9 mouse cellular contexts compared by ENCODE assay signal in genomic region chr7:139969348-139970130, GRCm38 (mm10). TPM values are rescaled to one million over a fixed set of nuclear protein-coding genes. Genes with fewer than 3 reads are reported as not detected.
DNase-seq lines count a peak whose midpoint lies in the region.
"Had no signal": no experiment of that assay in that cellular context is flagged by ENCODE, and none has a peak within 500 bp of the region (broad histone marks: within the 10 kb centered on the region; RNA-seq: fewer than 3 reads in every experiment).

No protein-coding gene starts in this region.

- H3K27ac ChIP-seq in macrophage: peak overlapping the region; percentile 99
- H3K27ac ChIP-seq: limb, embryonic 12.5 days had no signal

- WGBS in macrophage (ENCODE audit: missing documents): 47% methylated on average over 5 of the region's 10 CpGs

- no peak overlapping the region for H3K4me3 ChIP-seq in macrophage (ENCODE audit: inconsistent target)
- H3K4me3 ChIP-seq: limb, embryonic 12.5 days had no signal

- DNase-seq in 416B (ENCODE audit: low read depth): peak; percentile 91
- peak; percentile 84 for DNase-seq in ES-CJ7 (ENCODE audit: low read depth, low spot score)
- DNase-seq in cerebellum, postnatal 10 days: peak; percentile 94 to 97
- peak; percentile 83 to 93 for DNase-seq in frontal cortex, postnatal 36 days (ENCODE audit: low spot score in 2 of 2)
- DNase-seq in layer of hippocampus, adult 9-10 months (ENCODE audit: low spot score): peak; percentile 87
- peak; percentile 73 to 84 for DNase-seq in right cerebral cortex, postnatal 36 days (ENCODE audit: low spot score in 2 of 2)
- DNase-seq in yolk sac, embryonic 10.5 days (ENCODE audit: low spot score): peak; percentile 63

- H3K36me3 ChIP-seq in macrophage (ENCODE audit: inconsistent target): no peaks in the 10 kb centered on the region
- H3K36me3 ChIP-seq: limb, embryonic 12.5 days had no signal

- H3K79me2 ChIP-seq in macrophage (ENCODE audit: inconsistent target): no peaks in the 10 kb centered on the region

RNA-seq across cellular contexts. Expression of gene 6430531B16Rik, which starts 9.0 kb away (rescaled TPM):
- 1 to 10 TPM in 17 of 26 experiments, under 1 TPM in 5, not detected in 4; 0.52 to 9.6 (median 1.7) TPM for total RNA-seq in macrophage (2018; cell fraction: chromatin; rRNA removed)
- total RNA-seq in macrophage (2018; cell fraction: cytosol; rRNA removed): under 1 TPM in 17 of 26 experiments, not detected in 9; 0.05 to 0.35 (median 0.20) TPM
- 10 to 100 TPM in 1 of 26 experiments, 1 to 10 TPM in 6, under 1 TPM in 11, not detected in 8; 0.29 to 10.1 (median 0.83) TPM for total RNA-seq in macrophage (2018; cell fraction: nucleus; rRNA removed)
- 0.23 to 0.38 TPM in 2 of 3 replicates, not detected in the other for polyA plus RNA-seq in macrophage (2018)

RNA-seq across cellular contexts. Expression of gene Adam8, which starts 22.8 kb away (rescaled TPM):
- 1,000 to 10,000 TPM in 7 of 26 experiments, 100 to 1,000 TPM in 19; 146 to 1,912 (median 371) TPM for total RNA-seq in macrophage (2018; cell fraction: chromatin; rRNA removed)
- total RNA-seq in macrophage (2018; cell fraction: cytosol; rRNA removed): 100 to 1,000 TPM in 23 of 26 experiments, 10 to 100 TPM in 3; 96.7 to 475 (median 196) TPM
- 1,000 to 10,000 TPM in 1 of 26 experiments, 100 to 1,000 TPM in 25; 153 to 2,204 (median 378) TPM for total RNA-seq in macrophage (2018; cell fraction: nucleus; rRNA removed)
- 169 to 1,404 TPM (median 407 TPM) in 3 replicates for polyA plus RNA-seq in macrophage (2018)

RNA-seq across cellular contexts. Expression of gene Utf1, which starts 25.9 kb away (rescaled TPM):
- total RNA-seq in macrophage (2018; cell fraction: chromatin; rRNA removed): not detected
- not detected for total RNA-seq in macrophage (2018; cell fraction: cytosol; rRNA removed)
- not detected for total RNA-seq in macrophage (2018; cell fraction: nucleus; rRNA removed)
- polyA plus RNA-seq in macrophage (2018): not detected in 3 replicates
